Mouse (Mus musculus) WW6 (cell line): ENCODE data around the gene Tssk1.

ENCODE experiments used
- DNase-seq: peaks from one replicate; pipeline ENCODE4 v3.0.0-alpha.2; 2013; ENCODE audit warnings: low read depth, low spot score

The Tssk1 gene

DNA sequence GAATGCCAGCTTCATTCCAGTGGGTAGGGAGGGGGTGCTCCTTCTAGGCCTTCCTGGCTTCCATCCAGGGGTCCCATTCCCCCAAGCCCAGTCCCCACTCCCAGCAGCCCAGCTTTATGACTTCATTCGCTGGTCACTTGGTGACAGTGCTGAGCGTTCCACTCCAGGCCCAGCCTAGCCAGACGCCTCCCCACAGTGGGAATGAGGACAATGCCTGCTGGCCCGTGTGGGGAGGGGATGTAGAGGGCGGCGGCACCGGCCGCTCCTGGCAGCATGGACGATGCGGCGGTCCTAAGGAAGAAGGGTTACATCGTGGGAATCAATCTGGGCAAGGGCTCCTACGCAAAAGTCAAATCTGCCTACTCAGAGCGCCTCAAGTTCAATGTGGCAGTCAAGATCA, 4.4 kb downstream of the Tssk1 start, which contains the start of the genes Dgcr2 and Tssk2:
Gene Dgcr2, minus strand, starts transcription at position 101 of the 400 bp plus-strand sequence.
Gene Tssk2, plus strand, starts transcription at position 176 of the 400 bp plus-strand sequence.
- DNase-seq, result no peak

DNA sequence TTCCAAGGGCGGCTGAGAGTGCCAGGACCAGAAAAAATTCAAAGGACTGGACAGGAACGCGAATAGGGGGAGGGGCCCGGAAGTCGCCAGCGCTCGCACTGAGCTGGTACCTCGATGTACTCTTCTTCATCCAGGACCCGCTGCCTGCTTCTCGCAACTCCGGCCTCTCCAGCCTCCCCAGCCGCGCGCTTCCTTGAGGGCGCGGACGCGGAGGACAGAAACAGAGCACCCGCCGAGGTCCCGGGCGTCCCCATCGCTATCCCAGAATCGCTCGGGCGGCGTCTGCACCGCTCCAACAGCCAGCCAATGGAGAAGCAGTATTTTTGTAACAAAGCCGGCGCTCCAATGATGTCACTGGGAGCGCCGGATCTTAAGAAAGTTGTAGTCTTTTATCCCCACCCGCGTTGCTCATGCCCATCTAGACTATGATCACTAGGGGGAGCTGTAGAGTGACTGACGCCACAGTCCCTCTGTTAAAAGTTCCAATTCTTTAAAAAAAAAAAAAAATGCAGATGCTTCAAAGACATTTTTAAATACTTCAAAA, 17.1 kb downstream of the Tssk1 start, which contains the start of gene Ess2:
Gene Ess2, minus strand, starts transcription at position 297 of the 544 bp plus-strand sequence.
- peak; percentile 80 for DNase-seq

DNA sequence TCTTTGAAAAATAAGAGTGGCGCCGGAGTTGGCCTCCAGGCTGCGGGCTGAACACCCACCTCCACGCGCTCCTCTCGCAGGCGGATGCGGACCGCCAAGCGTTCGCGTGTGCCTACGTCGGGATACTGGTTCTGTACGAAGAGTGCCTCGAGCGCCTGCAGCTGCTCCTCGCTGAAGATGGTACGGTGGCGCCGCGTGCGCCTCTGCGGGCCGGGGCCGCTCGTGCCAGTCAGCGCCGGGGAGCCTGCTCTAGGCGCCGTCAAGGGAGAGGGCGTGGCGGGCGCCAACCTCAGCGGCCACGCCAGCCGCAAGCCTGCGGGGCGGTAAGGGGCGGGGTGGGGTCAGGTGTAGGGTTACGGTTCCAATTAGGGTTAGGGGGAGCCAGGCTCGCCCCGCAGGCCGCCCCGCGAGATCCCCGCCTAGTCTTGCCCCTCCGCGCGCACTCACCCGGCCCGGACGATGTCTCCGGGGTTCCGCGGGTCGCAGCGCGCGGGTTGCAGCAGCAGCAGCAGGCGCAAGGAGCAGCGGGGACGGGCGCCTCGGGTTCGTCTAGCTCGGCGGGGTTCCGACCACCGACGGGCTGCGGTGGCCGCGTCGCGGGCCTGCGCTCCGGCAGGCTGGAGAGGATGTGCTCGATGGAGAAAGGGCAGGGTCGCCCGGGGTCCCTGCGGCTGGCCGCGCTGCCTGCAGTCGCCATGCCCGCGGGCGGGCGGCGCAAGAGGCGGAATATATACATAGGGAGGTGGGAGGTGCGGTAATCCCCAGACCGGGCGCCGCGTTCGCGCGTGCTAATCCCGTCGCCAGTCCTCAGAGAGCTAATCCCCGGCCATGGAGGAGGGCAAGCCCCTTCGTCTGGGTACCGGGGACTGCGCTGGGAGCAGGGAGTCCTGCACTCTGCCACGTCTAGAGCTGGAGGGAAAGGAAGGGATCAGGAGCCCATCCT, 20.6 kb downstream of the Tssk1 start, which contains the start of gene Gsc2:
Gene Gsc2, minus strand, starts transcription at position 753 of the 943 bp plus-strand sequence.
- DNase-seq, result no peak

DNA sequence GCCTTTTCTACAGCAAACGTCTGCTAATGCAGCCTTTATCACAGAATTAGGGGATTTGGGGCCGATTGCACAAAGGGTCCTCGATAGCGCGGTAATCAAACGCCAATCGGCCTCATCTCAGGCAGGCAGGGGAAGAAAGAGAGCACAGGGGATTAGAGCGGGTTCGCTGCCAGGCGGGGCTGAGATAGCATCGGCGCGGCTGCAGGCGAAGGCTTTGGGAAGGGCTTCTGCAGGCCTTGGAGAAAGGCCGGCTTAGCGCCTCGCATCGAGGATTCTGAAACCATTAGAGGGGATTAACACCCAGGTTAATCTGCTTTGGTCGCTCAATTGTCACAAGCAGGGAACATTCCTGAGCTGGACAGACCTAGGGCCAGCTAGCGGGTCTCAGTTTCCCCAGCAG, 26.6 kb downstream of the Tssk1 start:
- no peak for DNase-seq

DNA sequence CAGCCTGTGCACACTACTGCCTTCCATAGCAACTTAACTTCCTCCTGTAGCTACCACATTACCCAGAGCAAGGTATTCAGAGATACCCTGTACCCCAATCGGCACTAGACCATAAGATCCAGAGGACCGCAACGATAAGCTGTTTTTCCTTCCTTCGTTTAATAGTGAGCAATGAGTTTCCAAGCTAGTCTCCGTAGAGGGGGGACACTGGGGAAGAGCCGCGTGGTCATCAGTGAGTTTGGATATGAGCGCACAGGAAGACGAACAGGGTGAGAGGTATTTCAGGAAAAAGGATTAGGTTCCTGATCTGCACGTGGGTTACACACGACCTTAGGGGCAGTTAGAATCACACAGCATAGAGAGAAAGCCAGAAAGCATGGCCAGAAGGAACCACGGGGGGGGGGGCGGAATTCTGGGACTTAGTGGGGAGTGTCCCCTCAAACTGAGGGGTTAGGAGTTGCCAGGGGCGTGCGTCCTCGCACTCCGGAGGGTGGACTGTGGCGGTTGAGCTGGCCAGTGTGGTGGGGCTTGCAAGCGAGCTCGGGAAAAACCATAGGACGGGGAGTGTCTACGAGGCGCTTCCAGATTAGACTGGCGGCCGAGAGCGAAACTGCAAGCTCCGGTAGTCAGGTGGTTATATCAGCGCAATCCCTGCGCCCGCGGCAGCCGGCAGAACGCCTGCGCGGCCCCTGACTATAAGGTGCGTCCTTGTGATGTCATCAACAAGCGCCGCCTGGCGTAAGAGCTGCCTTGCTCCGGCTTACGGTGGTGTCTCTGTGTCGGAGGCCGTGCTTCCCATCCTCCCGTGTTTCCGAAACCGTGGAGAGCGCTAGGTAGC, 27.5 kb downstream of the Tssk1 start:
- peak; percentile 96 for DNase-seq

DNA sequence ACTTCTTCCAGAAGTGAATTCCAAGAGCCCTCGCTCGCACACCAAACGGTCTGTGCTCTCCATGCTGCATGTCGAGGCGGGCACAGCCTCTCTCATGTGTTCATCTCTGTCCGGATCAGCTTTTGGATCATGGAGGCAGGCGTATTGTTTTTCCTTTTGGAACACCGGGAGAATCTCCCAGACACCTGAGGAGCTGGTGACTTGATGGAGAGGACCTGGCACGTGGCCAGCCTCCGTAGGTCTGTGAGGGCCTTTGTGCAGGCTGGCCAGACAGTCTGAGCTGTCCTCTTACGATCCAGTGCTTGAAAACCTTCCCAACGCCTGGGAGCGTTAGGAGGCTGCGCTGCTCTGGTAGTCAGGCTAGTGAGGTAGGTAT, 28.1 kb downstream of the Tssk1 start:
- no peak for DNase-seq

DNA sequence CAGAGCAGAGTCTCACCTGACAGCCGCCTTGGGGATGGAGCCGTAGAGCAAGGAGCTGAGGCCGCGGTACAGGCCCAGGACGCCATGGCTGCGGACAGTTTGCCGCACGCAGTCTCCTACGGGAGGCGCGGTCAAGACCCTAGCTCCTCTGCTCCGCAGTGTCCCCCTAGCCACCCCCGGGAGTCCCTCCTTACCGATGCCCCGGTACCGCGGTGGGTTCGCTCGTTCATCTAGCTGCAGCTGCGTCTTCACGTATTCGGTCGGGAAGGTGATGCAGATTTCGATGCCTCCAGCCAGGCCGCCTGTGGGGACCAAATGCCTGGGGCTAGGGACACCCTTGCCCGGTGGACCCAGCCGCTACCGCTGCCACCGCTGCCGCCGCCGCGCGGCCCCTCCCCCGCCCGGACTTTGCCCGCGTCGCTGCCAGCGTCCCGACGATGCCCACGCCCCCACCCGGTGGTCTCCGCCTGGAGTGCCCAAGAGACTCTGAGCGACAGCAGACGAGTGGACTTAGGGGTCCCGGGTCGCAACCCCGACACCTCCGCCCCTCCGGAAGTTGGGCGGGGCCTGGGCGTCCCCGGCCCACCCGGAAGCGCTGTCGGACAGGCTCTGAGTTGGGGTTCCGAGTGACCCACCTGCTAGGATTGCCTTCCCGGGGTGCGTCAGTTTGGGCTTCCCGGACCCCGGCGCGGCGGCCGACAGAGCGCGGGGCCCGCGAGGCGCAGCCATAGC, 33.5 kb downstream of the Tssk1 start:
- DNase-seq, result no peak

DNA sequence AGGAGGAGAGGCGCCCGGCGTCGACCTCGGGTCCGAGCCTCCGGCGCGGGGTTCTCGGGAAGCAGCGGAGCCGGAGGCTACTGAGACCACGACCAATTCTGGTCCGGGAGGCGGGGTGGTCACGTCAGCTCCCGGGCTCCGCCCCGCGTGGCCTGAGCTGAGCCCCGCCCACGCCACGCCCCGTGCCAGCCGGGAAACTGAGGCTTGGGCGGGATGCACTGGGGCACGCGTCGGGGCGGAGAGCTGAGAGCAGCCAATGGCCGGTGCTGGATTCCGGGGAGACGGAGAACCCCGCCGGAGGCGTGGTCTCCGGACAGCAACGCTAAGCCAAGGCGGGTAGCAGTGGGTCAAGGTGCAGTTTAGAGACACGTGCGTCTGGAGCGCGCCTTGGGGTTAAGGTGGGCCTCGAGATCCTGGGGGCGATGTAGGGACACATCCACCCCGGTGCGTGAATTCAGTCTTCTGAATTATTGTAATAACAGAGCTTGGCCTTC, 34.1 kb downstream of the Tssk1 start, which contains the start of gene Slc25a1:
Gene Slc25a1, minus strand, starts transcription at position 133 of the 494 bp plus-strand sequence.
- no peak for DNase-seq

DNA sequence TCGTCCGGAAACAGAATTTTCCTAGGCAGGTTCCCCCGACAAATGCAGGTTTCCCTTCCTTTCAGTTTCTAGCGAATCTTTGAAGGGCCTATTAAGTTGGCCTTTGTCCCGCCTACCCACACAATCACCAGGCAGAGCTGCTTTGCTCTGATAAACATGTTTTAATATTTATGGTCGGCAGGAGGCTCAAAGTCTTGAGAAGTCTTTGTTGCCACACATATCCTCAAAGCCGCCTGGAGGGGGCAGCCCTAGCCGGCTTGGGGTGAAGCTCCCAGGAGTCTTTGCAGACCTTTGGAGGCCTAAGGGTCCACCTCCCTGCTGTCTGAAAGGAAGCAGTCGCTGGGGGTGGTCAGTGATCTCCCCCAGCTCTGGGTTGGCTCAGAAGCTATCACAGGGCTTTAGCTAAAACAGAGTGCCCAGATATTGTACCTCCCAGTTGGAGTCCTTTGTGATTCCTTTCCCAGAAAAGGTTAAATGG, 34.6 kb downstream of the Tssk1 start:
- peak; percentile 84 for DNase-seq

DNA sequence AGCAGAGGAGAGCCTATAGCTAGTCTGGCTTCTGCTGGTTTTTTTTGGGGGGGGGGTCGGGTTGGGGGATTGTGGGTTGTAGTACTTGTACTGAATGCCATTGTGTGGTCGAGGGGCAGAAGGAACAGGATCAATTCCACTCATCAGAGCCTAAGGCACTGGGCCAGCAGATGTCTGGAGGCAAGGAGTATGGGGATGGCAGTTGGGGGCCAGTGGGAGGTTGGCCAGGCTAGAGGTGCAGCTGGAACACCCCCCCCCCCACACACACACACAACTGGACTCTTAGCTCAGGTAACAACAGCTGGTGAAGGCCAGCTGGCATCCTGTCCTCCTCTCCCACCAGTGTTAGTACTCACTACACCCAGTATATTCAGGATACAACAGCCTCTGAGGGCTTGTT, 35.2 kb downstream of the Tssk1 start:
- DNase-seq, result no peak

DNA sequence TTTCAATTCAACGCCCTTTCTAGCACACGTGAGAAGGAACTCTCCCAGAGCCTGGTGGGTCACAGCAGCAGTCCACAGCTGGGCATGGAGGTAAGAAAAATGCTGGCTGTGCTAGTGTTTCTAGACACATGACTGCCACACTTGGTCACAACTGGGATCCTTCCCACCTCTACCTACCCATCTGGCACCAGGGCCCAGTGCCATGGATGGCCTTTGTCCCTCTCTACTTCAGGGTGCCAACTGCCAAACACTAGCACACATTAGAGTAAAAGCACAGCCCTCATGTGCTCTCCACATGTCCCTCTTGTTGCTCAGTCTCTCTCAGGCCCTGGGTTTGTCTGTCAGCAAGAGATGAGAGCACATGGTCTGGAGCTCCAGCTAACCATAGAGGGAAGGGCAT, 35.6 kb downstream of the Tssk1 start:
- no peak for DNase-seq

DNA sequence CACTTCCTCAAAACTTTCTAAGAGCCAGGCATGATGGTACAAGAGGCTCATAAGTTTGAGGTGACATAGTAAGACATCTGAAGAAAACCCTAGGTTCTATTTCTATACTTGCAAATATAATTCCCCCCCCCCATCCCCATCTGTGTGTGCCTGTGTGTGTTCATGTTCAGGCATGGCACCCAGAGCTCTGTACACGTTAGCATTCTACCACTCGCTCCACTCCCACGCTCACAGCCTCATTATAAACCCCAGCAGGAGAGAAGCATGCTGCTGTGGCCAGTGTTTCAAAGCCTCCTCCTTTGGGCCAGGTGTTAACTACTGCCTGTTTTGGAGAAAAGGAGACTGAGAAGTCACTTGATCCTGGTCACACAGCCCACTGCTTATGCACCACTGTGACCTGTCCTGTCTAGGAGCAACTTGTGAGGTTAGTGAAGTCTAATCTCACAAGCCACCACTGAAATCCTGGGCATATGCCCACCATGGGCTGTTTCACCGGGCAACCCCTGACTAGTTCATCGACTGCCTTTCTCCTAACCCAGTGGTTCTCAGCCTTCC, 38.0 kb downstream of the Tssk1 start:
- DNase-seq, result no peak

DNA sequence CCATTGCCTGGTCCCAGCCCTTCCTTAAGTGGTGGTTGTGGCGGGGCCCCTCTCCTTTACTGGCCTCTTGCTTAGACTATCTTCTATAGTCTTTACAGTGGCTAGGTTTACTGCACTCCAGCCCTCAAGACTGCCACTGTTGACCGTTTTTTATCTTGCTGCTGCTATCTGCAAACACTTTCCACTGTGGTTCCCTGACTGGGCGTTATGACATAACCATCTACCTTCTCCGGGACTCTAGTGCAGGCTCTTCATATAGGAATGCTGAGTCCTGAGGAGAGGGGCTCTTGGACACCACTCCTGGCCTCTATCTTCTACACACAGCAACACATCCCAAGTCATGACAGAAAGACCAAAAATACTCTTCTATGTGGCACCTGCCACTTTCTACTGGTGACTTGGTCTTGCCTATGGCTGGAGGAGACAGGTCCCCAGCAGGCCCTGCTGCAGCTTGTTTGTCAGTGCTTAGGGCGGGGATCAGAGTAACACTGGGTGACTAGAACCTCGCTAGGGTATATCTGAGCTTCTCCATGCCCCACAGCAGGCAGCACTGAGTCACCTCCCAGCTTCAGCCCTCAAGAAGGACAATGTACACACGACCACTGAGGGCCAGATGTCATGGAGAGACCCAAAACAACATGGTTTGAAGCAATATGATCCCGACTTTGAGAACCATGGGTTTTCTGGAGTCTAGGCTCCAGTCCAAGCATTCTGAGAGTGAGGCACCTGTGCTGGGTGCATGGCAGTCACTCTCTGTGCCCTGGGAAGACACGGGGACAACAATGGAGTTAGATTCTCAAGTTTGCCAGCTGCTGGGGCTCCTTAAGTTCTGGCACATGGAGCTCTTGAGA, 39.8 kb downstream of the Tssk1 start:
- DNase-seq, result no peak

DNA sequence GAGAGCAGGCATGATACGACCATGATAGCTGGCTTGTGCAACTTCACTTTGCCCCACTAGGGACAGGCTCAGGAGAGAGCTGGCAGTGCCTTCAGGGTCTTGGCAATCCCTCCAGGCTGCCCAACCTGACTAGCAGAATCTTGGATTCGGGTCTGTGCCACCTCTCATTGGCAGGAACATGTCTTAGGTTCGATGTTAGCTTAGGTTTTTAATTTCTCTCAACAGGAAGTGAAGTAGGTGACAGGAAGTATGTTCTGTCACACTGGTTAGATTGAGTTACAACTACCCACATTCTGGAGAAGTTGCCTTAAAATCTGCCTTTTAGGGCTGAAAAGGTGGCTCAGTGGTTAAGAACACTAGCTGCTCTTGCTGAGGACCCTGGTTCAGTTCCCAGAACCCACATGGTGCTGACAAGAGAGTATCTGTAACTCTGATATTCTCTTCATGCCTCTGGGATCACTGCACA, 40.5 kb downstream of the Tssk1 start:
- DNase-seq, result no peak

DNA sequence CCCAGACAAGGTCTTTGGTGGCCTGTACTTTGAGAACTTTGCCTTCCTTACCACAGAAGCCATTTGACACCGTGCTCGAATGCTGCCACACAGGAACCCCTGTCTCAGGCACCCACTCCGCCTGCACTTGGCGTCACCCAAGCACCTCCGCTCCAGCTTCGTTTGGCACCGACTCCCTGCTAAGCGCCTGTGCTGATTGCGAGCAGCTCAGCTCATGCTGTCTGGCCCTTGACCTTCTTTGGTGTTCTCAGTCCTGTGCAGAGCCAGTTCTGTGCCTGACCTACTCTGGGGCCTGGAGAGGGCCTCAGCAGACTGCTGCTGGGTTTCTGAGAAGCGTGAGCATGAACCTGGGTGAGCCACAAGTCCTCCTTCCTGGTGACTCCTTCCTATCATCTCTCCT, 42.8 kb downstream of the Tssk1 start:
- DNase-seq, result no peak

DNA sequence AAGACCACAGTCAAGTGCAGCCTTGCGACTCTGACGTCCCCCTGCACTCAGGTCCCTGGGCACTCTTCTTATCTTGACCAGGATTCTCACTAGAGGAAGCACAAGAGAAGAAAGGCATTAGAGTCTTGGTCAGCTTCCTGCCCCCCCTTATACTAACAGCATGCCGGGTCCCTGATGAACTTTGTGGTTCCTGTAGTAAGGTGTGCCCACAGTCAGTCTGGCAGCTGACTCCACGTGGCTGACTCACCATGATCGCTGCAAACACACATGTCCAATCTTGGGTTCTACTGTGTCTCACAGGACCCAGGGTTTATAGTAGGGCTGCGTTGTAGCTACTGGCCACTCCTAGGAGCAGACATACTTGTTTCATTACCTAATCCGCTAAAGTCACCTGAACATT, 44.2 kb downstream of the Tssk1 start:
- DNase-seq, result no peak

DNA sequence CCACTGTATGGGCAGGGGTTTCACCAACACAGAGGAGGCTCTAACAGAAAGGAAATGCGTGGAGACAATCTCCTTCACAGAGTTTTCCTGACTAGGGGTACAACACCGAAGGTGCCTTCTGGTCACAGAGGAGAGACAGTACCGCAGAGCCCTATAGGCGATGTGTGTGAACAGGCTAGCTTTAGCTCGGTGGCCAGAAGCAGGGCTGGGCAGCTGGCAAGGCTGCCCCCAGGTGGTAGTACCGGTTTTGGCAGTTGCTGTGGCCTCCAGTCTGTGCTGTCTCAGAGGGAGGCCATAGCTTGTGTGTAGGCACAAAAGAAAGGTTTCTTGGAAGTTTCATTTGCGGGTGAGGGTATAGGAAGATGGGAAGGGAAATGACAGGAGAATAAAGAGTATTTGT, 44.8 kb downstream of the Tssk1 start:
- peak; percentile 53 for DNase-seq

DNA sequence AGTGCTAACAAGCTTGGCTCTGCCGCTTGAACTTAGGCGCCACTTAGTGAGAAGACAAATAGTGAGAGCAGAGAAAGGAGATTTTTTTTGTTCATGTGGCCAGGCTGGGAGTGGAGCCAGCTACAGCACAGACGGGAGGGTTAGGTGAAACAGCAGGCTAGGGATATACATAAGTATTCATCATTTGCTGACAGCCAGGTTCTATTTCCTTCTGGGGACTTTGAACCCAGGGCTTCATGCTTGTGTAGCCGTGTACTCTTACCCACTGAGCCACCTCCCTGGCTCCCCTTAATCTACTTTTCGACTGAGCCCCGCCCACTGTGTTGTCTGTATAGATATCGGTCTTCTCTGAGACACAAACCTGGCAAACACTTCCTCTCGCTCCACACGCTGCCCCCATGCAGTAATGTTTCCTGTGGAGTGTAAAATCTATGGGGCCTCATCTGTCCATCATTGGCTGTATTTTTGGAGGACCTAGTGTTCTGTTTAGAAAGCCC, 45.3 kb downstream of the Tssk1 start:
- DNase-seq, result no peak

DNA sequence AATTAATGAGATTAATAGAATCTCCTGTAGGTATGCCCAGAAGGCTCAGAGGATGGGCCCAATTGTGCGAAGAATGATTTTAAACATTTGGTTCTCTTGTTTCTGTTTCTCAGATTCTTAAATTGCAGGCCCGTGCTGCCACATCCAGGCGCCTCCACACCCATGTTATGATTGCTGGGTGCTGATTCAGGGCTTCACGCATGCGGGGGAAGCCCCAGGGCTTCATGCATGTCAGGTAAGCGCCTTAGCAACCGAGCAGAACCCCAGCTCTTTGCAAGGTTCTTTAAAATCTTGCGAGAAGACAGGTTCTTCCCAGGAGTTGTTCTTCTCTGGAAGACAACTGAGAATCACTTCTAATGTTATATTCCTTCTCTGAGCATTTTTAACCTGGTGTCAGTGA, 49.4 kb downstream of the Tssk1 start:
- no peak for DNase-seq
